Mouse (Mus musculus) neural tube, embryonic 11.5 days (tissue): ENCODE results near the gene Dlgap1. TPM values are rescaled to one million over a fixed set of nuclear protein-coding genes. Genes with fewer than 3 reads are reported as not detected.

Experiments
- ATAC-seq: fragments of 200-750 bp; cut with Nextera tagmentation; 2 replicates; pipeline ENCODE4 v1.8.0; 2017; ENCODE audit warnings: moderate number of reproducible peaks, mild to moderate bottlenecking, moderate TSS enrichment, moderate library complexity; ENCODE audit not compliant: insufficient read depth, low FRiP score, low TSS enrichment
- DNase-seq: peaks from one replicate; pipeline ENCODE4 v3.0.0-alpha.2; 2015; ENCODE audit warnings: low spot score
- H3K27ac ChIP-seq: fragments of 300-500 bp; sonication (generic); 2 replicates; pipeline ENCODE4 v1.5.1; 2014; ENCODE audit warnings: low read depth, mild to moderate bottlenecking, low read length
- H3K27me3 ChIP-seq: fragments of 300-500 bp; sonication (generic); 2 replicates; pipeline ENCODE4 v1.6.1; 2014; ENCODE audit warnings: mild to moderate bottlenecking, low read length, mixed read lengths; ENCODE audit not compliant: control insufficient read depth, insufficient read depth
- H3K36me3 ChIP-seq: fragments of 300-500 bp; sonication (generic); 2 replicates; pipeline ENCODE4 v1.6.1; 2014; ENCODE audit warnings: mild to moderate bottlenecking, low read length, moderate library complexity, mixed read lengths; ENCODE audit not compliant: control insufficient read depth, insufficient read depth
- H3K4me1 ChIP-seq: fragments of 300-500 bp; sonication (generic); 2 replicates; pipeline ENCODE4 v1.6.1; 2014; ENCODE audit warnings: low read length, mixed read lengths; ENCODE audit not compliant: control insufficient read depth, insufficient read depth
- H3K4me2 ChIP-seq: fragments of 300-500 bp; sonication (generic); 2 replicates; pipeline ENCODE4 v1.6.1; 2014; ENCODE audit warnings: low read depth, mild to moderate bottlenecking, moderate library complexity
- H3K4me3 ChIP-seq: fragments of 300-500 bp; sonication (generic); 2 replicates; pipeline ENCODE4 v1.5.1; 2014; ENCODE audit warnings: low read depth, low read length
- H3K9ac ChIP-seq: fragments of 300-500 bp; sonication (generic); 2 replicates; pipeline ENCODE4 v1.6.1; 2014; ENCODE audit warnings: mild to moderate bottlenecking, low read length
- H3K9me3 ChIP-seq: fragments of 300-500 bp; sonication (generic); 2 replicates; pipeline ENCODE4 v1.6.1; 2016; ENCODE audit warnings: low read length; ENCODE audit not compliant: control insufficient read depth
- WGBS: fragments of 180-500 bp; shearing (Covaris S2); extraction: QIAGEN DNeasy Blood & Tissue Kit; methylation state at CpG from one replicate; pipeline ENCODE4 v1.1.7; 2014; 5-methylcytosine and 5-hydroxymethylcytosine counted together
- polyA plus RNA-seq: library from polyadenylated mRNA; unstranded; fragments of >200 nt; fragmentation: Nextera tagmentation; extraction: Ambion mirVana; gene quantifications from 2 replicates; pipeline ENCODE4 v1.2.1, GENCODE M21; 2014

Dlgap1 gene
- polyA plus RNA-seq, 1 experiment from 2014 or later: 5.9 TPM

DNA sequence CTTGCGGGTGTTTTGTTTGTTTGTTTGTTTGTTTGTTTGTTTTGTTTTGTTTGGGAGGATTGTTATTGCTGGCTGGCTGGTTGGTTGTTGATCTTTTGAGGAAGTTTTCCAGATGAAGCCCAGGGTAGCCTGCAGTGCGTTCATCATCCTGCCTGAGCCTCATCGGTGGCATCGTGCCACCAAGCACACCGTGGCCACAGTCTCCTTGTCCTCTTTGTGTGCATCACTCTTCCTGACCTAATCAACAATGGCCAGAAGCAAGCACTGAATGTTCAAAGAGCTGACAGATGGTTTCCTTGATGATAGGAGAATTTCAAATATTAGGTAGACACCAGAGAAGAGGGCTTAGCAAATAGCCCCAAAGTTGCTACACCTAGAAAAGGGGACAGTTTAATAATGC lies 336.1 kb downstream of the Dlgap1 start:
- WGBS: 81% methylated on average over 5 of the region's 5 CpGs

DNA sequence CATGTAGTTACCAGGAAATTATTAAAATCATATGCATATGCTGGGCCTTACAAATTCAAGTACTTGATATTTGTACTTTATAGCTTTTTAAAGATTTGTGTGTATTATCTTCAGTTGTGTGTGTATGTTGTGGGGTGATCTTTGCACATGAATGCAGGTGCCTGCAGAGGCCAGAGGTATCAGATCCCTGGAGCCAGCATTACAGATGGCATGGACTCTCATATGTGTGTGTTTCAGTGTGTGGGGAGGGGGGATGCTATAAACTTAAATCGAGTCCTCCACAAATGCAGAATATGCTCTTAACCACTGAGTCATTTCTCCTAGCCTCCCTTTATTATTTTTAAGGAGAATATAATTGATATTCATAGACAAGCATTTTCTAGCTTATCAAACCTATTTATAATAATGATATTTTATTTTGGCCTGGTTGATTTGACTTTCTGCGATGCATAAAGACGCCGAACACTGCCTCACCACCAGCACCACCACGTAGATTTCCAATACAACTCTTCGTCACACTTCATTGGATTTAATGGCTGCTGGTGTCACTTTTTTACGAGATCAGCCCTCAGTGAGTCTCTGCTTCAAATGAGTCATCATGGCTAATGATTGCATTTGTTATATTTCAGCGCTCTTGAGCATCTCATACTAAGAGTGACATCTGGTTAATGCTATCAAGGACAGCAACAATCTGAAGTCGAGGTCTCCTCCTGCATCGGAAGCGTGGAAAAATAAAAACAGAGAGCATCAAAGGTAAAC lies 338.7 kb downstream of the Dlgap1 start:
- no peaks in the 10 kb centered on the region for H3K27me3 ChIP-seq
- no peaks in the 10 kb centered on the region for H3K4me1 ChIP-seq
- no peaks in the 10 kb centered on the region for H3K9me3 ChIP-seq
- no peak overlapping the region for H3K4me2 ChIP-seq
- no peak overlapping the region for H3K27ac ChIP-seq
- WGBS: 74% methylated on average over 11 of the region's 11 CpGs
- DNase-seq (no peak), ATAC-seq (no peak; the same call in 1 of the 2 replicates)
- H3K9ac ChIP-seq: no peak overlapping the region
- H3K36me3 ChIP-seq: no peaks in the 10 kb centered on the region
- no peak overlapping the region for H3K4me3 ChIP-seq

More for the DNA sequence above, 336.1 kb downstream of the Dlgap1 start:
- Histone ChIP-seq H3K36me3 (no peaks in the 10 kb centered on the region), H3K27ac (no peak overlapping the region), H3K9me3 (no peaks in the 10 kb centered on the region), H3K4me1 (no peaks in the 10 kb centered on the region), H3K27me3 (no peaks in the 10 kb centered on the region), H3K4me2 (no peak overlapping the region), H3K4me3 (no peak overlapping the region), H3K9ac (no peak overlapping the region)
- no peak for DNase-seq
- ATAC-seq: no peak

DNA sequence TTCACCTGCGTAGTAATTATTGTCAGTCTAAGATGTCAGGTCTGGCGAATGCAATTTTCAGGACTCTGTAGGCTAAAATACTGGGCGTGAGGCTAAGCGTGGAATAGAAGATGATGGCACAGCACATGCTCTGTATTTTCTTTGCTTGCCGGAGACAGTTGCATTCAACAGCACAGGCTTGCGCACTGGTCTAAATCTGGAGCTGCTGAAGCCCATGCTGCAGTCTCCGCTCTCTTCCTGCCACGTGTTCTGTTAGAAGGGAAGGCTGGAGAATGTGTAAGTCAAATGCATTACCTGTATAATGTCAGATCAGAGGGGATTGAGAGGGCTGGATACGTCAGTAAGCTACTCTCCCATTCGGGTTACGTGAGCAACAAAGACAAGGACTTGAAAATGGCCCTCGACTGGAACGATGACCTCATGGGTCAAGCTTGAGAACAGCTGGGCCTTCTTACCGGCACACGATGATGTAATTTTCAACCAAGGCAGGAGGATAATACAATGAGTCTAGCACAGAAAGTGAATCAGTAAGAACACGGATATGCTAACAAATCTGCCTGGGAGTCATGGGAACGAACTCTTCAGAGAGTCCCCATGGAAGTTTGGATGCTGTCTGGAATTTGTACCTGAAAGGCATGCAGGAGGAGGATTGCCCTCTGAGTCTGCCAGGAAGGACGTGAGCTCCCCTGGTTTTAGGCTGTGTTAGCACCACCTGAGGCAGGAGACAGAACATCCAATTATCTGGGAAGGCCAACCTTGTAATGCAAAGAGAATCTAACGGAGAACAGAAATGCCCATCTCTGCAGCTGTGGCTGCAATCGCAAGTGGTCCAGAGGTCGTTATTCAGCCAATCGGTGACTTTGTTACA lies 339.7 kb downstream of the Dlgap1 start:
- H3K36me3 ChIP-seq: no peaks in the 10 kb centered on the region
- H3K27me3 ChIP-seq: no peaks in the 10 kb centered on the region
- H3K4me3 ChIP-seq: no peak overlapping the region
- no peak overlapping the region for H3K9ac ChIP-seq
- H3K27ac ChIP-seq: no peak overlapping the region
- no peaks in the 10 kb centered on the region for H3K9me3 ChIP-seq
- no peak overlapping the region for H3K4me2 ChIP-seq
- WGBS: 76% methylated on average over 22 of the region's 22 CpGs
- no peak for ATAC-seq
- DNase-seq: no peak
- no peaks in the 10 kb centered on the region for H3K4me1 ChIP-seq

DNA sequence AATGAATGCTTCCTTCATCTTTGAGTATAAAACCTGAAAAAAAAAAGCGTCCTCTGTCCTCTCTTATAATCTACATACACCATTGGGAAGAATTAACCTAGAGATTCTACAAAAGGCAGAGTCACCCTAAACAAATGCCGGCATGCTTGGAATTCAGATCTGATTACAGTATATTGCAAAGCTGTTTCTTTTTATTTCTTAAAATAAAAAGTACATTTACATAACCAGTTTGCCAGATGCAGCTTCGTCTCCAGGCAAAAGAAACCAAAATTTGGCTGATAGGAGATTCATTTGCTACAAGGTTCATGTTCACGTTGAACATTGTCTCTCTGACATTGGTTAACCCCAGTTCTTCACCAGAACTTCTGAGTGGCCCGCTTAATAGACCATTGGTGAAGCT lies 347.5 kb downstream of the Dlgap1 start:
- Histone ChIP-seq H3K4me2 (no peak overlapping the region), H3K36me3 (no peaks in the 10 kb centered on the region), H3K27ac (no peak overlapping the region), H3K4me3 (no peak overlapping the region), H3K9ac (no peak overlapping the region), H3K9me3 (no peaks in the 10 kb centered on the region), H3K27me3 (no peaks in the 10 kb centered on the region), H3K4me1 (no peaks in the 10 kb centered on the region)
- DNase-seq (no peak), ATAC-seq (no peak)
- 82% methylated on average over 5 of the region's 5 CpGs for WGBS

DNA sequence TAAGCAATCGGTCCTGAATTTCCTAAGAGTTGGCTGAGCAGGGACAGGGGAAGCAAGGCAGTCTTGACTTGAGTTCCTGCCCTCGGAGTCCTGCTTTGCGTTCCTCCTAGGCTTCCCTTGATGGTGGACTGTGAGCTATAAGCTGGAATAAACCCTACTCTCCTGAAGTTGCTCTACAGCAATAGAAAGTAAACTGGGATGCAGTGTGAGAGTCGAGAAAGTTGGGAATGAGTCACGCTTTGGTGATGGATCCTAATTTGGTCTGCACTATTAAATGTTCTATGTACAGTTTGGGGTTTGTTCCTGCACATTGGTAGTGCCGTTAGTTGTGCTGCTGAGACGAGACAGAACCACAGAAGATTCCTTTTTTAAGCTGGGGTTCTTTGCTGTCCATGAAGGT lies 348.9 kb downstream of the Dlgap1 start:
- 89% methylated on average over 7 of the region's 7 CpGs for WGBS
- no peaks in the 10 kb centered on the region for H3K36me3 ChIP-seq

DNA sequence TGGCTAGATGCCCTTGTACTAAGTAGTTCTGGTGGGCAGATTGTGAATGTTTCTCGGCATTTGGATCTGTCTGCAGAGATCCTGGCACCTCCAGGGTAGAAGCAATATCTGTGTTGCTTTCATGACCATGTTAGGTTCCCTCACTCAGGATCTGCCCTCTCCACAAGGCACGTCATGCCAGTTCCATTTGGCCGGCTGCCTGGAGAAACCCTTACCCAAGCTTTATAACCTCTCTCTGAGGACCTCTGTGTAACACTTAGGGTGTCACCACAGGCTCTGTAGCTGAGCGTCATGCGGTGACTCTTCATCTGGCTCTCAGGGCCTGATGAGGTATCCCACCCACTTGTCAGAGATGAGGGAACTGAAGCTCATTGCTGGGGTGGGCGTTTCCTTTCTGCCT lies 353.1 kb downstream of the Dlgap1 start:
- ATAC-seq: no peak
- no peaks in the 10 kb centered on the region for H3K36me3 ChIP-seq
- no peak overlapping the region for H3K4me3 ChIP-seq
- DNase-seq: no peak
- no peaks in the 10 kb centered on the region for H3K27me3 ChIP-seq
- H3K9ac ChIP-seq: no peak overlapping the region
- H3K4me1 ChIP-seq: no peaks in the 10 kb centered on the region
- no peaks in the 10 kb centered on the region for H3K9me3 ChIP-seq
- no peak overlapping the region for H3K4me2 ChIP-seq
- WGBS: 76% methylated on average over 6 of the region's 6 CpGs
- H3K27ac ChIP-seq: no peak overlapping the region

More for the DNA sequence above, 348.9 kb downstream of the Dlgap1 start:
- Histone ChIP-seq H3K4me2 (no peak overlapping the region), H3K27me3 (no peaks in the 10 kb centered on the region), H3K4me1 (no peaks in the 10 kb centered on the region), H3K9me3 (no peaks in the 10 kb centered on the region), H3K9ac (no peak overlapping the region), H3K27ac (no peak overlapping the region), H3K4me3 (no peak overlapping the region)
- DNase-seq (no peak), ATAC-seq (no peak)

DNA sequence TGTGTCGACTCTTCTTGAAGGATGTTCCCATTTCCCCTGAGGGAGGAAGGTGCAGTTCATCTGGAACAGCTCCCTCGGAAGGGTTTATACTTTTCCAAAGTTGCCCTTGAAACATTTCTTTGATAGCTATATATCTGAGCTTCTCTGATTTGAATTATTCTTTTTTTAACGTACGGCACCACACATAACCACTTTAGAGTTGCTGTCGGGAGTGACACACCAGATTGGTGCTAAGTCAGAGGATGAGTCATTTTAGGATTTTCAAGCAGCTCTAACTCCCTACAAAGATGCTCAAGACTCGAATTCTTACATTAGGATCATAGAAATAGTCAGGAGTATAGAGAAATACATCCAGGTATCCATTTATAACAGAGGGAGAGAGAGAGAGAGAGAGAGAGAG lies 364.6 kb downstream of the Dlgap1 start:
- no peaks in the 10 kb centered on the region for H3K27me3 ChIP-seq
- H3K27ac ChIP-seq: no peak overlapping the region
- WGBS: 86% methylated on average over 6 of the region's 6 CpGs
- no peaks in the 10 kb centered on the region for H3K36me3 ChIP-seq
- H3K4me2 ChIP-seq: no peak overlapping the region
- no peak overlapping the region for H3K4me3 ChIP-seq
- no peaks in the 10 kb centered on the region for H3K4me1 ChIP-seq
- no peak overlapping the region for H3K9ac ChIP-seq
- no peaks in the 10 kb centered on the region for H3K9me3 ChIP-seq
- DNase-seq (no peak), ATAC-seq (no peak)

DNA sequence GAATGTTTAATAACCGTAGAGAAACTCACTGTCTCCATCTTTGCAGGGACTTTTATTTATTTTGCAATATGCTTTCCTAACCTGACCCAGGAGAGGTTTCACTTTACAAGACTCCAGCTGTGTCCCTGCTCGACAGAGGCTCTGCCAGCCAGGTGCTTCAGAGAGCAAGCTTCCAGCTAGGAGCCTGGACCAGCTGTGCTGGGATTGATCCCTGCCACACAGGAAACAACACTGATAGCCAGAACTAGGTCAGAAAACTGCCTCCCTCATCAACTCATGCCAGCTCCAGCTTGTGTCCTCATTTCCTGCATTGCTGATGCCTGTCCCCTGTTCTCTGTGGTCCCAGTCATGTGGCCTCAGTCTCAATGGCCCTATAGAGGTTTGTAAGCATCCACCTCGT lies 365.3 kb downstream of the Dlgap1 start:
- no peaks in the 10 kb centered on the region for H3K27me3 ChIP-seq
- ATAC-seq: no peak
- H3K36me3 ChIP-seq: no peaks in the 10 kb centered on the region
- no peak for DNase-seq
- H3K9ac ChIP-seq: no peak overlapping the region
- WGBS: 41% methylated on average over 3 of the region's 3 CpGs
- no peaks in the 10 kb centered on the region for H3K9me3 ChIP-seq
- H3K27ac ChIP-seq: no peak overlapping the region
- no peak overlapping the region for H3K4me2 ChIP-seq
- H3K4me3 ChIP-seq: no peak overlapping the region
- H3K4me1 ChIP-seq: no peaks in the 10 kb centered on the region

DNA sequence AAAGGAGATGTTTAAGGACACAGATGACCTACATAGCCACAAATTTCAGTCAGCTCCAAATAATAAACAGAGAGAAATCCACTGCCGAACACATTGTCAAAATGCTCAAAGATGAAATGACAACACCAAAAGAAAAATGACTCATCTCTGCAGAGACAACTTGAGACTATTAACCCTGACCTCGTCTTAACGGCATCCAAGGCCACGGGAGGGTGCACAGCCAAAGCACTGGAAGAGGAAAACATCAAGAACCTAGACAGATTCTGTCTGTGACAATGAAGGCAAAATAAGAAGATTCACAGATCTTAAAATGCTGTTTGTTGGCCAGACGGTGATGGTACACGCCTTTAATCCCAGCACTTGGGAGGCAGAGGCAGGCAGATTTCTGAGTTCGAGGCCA lies 370.9 kb downstream of the Dlgap1 start:
- Histone ChIP-seq H3K4me1 (no peaks in the 10 kb centered on the region), H3K27me3 (no peaks in the 10 kb centered on the region)
- no peak for ATAC-seq

More for the DNA sequence above, 370.9 kb downstream of the Dlgap1 start:
- Histone ChIP-seq H3K27ac (no peak overlapping the region), H3K4me2 (no peak overlapping the region), H3K9me3 (no peaks in the 10 kb centered on the region), H3K9ac (no peak overlapping the region), H3K36me3 (no peaks in the 10 kb centered on the region), H3K4me3 (no peak overlapping the region)
- WGBS: 84% methylated on average over 7 of the region's 7 CpGs
- DNase-seq: no peak
